Mouse (Mus musculus) T-cell, adult 2 months (primary cell): ENCODE measurements around the gene Fxn.
"Not testable (repeated sequence)": the region's sequence is repeated elsewhere in the genome, so short reads cannot be mapped to it uniquely, and the experiment has no call there.

Experiments used
- DNase-seq: peaks from one replicate; pipeline ENCODE4 v3.0.0; 2022; ENCODE audit warnings: low spot score

Fxn gene

GRCm38 (mm10) chr19:24241799-24242546, 38.4 kb downstream of the Fxn start:
- no peak for DNase-seq

- DNase-seq = no peak
Measured at GRCm38 (mm10) chr19:24241271-24241670, 39.1 kb downstream of the Fxn start.

GRCm38 (mm10) chr19:24238011-24238410, 42.4 kb downstream of the Fxn start:
- DNase-seq = no peak

- DNase-seq = not testable (repeated sequence)
Measured at GRCm38 (mm10) chr19:24232356-24232755, 48.0 kb downstream of the Fxn start.

- DNase-seq = peak; percentile 1
Measured at GRCm38 (mm10) chr19:24225305-24225696, 55.1 kb downstream of the Fxn start.

- peak; percentile 46 for DNase-seq
Measured at GRCm38 (mm10) chr19:24224500-24225304, 55.7 kb downstream of the Fxn start, which contains the start of gene Tjp2. Gene Tjp2, minus strand, starts transcription at chr19:24225030.

- no peak for DNase-seq
Measured at GRCm38 (mm10) chr19:24223851-24224251, 56.6 kb downstream of the Fxn start.

- no peak for DNase-seq
Measured at GRCm38 (mm10) chr19:24221455-24221854, 59.0 kb downstream of the Fxn start.

GRCm38 (mm10) chr19:24220795-24221445, 59.5 kb downstream of the Fxn start:
- no peak for DNase-seq

GRCm38 (mm10) chr19:24219011-24219410, 61.4 kb downstream of the Fxn start:
- no peak for DNase-seq

- DNase-seq = no peak
Measured at GRCm38 (mm10) chr19:24218291-24218690, 62.1 kb downstream of the Fxn start.

- DNase-seq = no peak
Measured at GRCm38 (mm10) chr19:24217851-24218250, 62.6 kb downstream of the Fxn start.

- DNase-seq = no peak
Measured at GRCm38 (mm10) chr19:24216771-24217170, 63.6 kb downstream of the Fxn start.

- no peak for DNase-seq
Measured at GRCm38 (mm10) chr19:24214939-24215338, 65.5 kb downstream of the Fxn start.

- no peak for DNase-seq
Measured at GRCm38 (mm10) chr19:24213299-24213698, 67.1 kb downstream of the Fxn start.

- DNase-seq = no peak
Measured at GRCm38 (mm10) chr19:24212552-24213249, 67.7 kb downstream of the Fxn start.
